Mouse (Mus musculus): ENCODE results near the gene Myh11. TPM values are rescaled to one million over a fixed set of nuclear protein-coding genes. Genes with fewer than 3 reads are reported as not detected.

The Myh11 gene
- total and polyA plus RNA-seq, 3 experiments: 0.01 TPM; not detected in 2

GRCm38 (mm10) chr16:14265203-14265920, 25.8 kb downstream of the Myh11 start:
- H3K36me3 ChIP-seq (ENCODE audit: control insufficient read depth in 1 of 2, insufficient read depth in 2 of 2, low read length in 2 of 2): no peaks in the 10 kb centered on the region; a peak in 1 of 4 replicates
- H3K79me2 ChIP-seq (ENCODE audit: control insufficient read depth, insufficient read depth, low read length, poor library complexity): no peaks in the 10 kb centered on the region
- H3K9ac ChIP-seq (ENCODE audit: control insufficient read depth, low read depth, low read length, poor library complexity, severe bottlenecking): no peak overlapping the region
- H3K4me1 ChIP-seq (ENCODE audit: control insufficient read depth in 1 of 2, insufficient read depth in 2 of 2, low read length in 2 of 2): peaks cover 0 to 9% of the 10 kb centered on the region in 2 experiments; a peak in 1 of 4 replicates
- peak; percentile 39 for DNase-seq (ENCODE audit: low read depth, low spot score)
- H3K9me3 ChIP-seq (replicated peaks; ENCODE audit: insufficient read depth, low read length): no peaks in the 10 kb centered on the region
- no peak for TF ChIP-seq NELFE (IDR thresholded peaks at IDR 0.05; ENCODE audit: low read depth, low read length)
- TF ChIP-seq TBP (IDR thresholded peaks at IDR 0.05; ENCODE audit: low read depth, low read length): no peak
- TF ChIP-seq GATA1 (IDR thresholded peaks at IDR 0.05; ENCODE audit: low read depth, low read length): 0 out of 2 replicates have a peak, but pooled peaks have one; percentile 17
- H3K4me3 ChIP-seq (ENCODE audit: control insufficient read depth in 1 of 2, insufficient read depth in 1 of 2, low read depth in 2 of 2, low read length in 2 of 2): no peak overlapping the region
- peaks cover 0 to 5% of the 10 kb centered on the region in 2 experiments; a peak in 3 of 4 replicates for H3K27me3 ChIP-seq (ENCODE audit: control insufficient read depth in 1 of 2, insufficient read depth in 2 of 2, low read length in 2 of 2)
- H3K27ac ChIP-seq (ENCODE audit: control insufficient read depth, low read depth, low read length): no peak overlapping the region

GRCm38 (mm10) chr16:14264504-14264903, 26.7 kb downstream of the Myh11 start:
- Histone ChIP-seq H3K4me3 (ENCODE audit: control insufficient read depth in 1 of 2, insufficient read depth in 1 of 2, low read depth in 2 of 2, low read length in 2 of 2) (no peak overlapping the region), H3K27ac (ENCODE audit: control insufficient read depth, low read depth, low read length) (no peak overlapping the region)

GRCm38 (mm10) chr16:14263241-14263640, 27.9 kb downstream of the Myh11 start:
- no peaks in the 10 kb centered on the region for H3K9me3 ChIP-seq (replicated peaks; ENCODE audit: insufficient read depth, low read length)
- DNase-seq (ENCODE audit: low read depth, low spot score): no peak
- no peak overlapping the region for H3K27ac ChIP-seq (ENCODE audit: control insufficient read depth, low read depth, low read length)
- no peaks in the 10 kb centered on the region for H3K79me2 ChIP-seq (ENCODE audit: control insufficient read depth, insufficient read depth, low read length, poor library complexity)
- H3K36me3 ChIP-seq (ENCODE audit: control insufficient read depth in 1 of 2, insufficient read depth in 2 of 2, low read length in 2 of 2): no peaks in the 10 kb centered on the region; a peak in 1 of 4 replicates
- no peak for TF ChIP-seq RCOR1 (IDR thresholded peaks at IDR 0.05; ENCODE audit: low read depth, low read length)
- no peak for TF ChIP-seq MXI1 (IDR thresholded peaks at IDR 0.05; ENCODE audit: low read depth, low read length)
- no peak overlapping the region for H3K9ac ChIP-seq (ENCODE audit: control insufficient read depth, low read depth, low read length, poor library complexity, severe bottlenecking)
- peaks cover 0 to 9% of the 10 kb centered on the region in 2 experiments; a peak in 1 of 4 replicates for H3K4me1 ChIP-seq (ENCODE audit: control insufficient read depth in 1 of 2, insufficient read depth in 2 of 2, low read length in 2 of 2)
- no peak overlapping the region for H3K4me3 ChIP-seq (ENCODE audit: control insufficient read depth in 1 of 2, insufficient read depth in 1 of 2, low read depth in 2 of 2, low read length in 2 of 2)
- peaks cover 0 to 2% of the 10 kb centered on the region in 2 experiments; a peak in 1 of 4 replicates for H3K27me3 ChIP-seq (ENCODE audit: control insufficient read depth in 1 of 2, insufficient read depth in 2 of 2, low read length in 2 of 2)

More at GRCm38 (mm10) chr16:14264504-14264903, 26.7 kb downstream of the Myh11 start:
- Histone ChIP-seq H3K9me3 (replicated peaks; ENCODE audit: insufficient read depth, low read length) (no peaks in the 10 kb centered on the region), H3K27me3 (ENCODE audit: control insufficient read depth in 1 of 2, insufficient read depth in 2 of 2, low read length in 2 of 2) (peaks cover 0 to 5% of the 10 kb centered on the region in 2 experiments; a peak in 3 of 4 replicates), H3K9ac (ENCODE audit: control insufficient read depth, low read depth, low read length, poor library complexity, severe bottlenecking) (no peak overlapping the region), H3K4me1 (ENCODE audit: control insufficient read depth in 1 of 2, insufficient read depth in 2 of 2, low read length in 2 of 2) (peaks cover 0 to 9% of the 10 kb centered on the region in 2 experiments; a peak in 1 of 4 replicates), H3K36me3 (ENCODE audit: control insufficient read depth in 1 of 2, insufficient read depth in 2 of 2, low read length in 2 of 2) (no peaks in the 10 kb centered on the region; a peak in 1 of 4 replicates), H3K79me2 (ENCODE audit: control insufficient read depth, insufficient read depth, low read length, poor library complexity) (no peaks in the 10 kb centered on the region)
- DNase-seq (ENCODE audit: low read depth, low spot score): no peak
- TF ChIP-seq TAL1 (IDR thresholded peaks at IDR 0.05; ENCODE audit: low read length) (no peak), RAD21 (IDR thresholded peaks at IDR 0.05; ENCODE audit: low read depth, low read length) (no peak), CHD2 (IDR thresholded peaks at IDR 0.05; ENCODE audit: low read length) (no peak), CTCF (IDR thresholded peaks at IDR 0.05 in 2 of 3, conservative IDR thresholded peaks at IDR 0.05 in 1 of 3; ENCODE audit: control insufficient read depth in 1 of 3, insufficient read depth in 1 of 3, low read depth in 2 of 3, low read length in 3 of 3, poor library complexity in 1 of 3, severe bottlenecking in 1 of 3) (no peak), ELF1 (IDR thresholded peaks at IDR 0.05; ENCODE audit: low read depth, low read length) (no peak), MYC (IDR thresholded peaks at IDR 0.05; ENCODE audit: low read depth, low read length) (no peak), ZC3H11A (IDR thresholded peaks at IDR 0.05; ENCODE audit: low read depth, low read length) (no peak), E2F4 (IDR thresholded peaks at IDR 0.05; ENCODE audit: borderline replicate concordance, low read depth, low read length) (no peak), GABPA (IDR thresholded peaks at IDR 0.05; ENCODE audit: low read depth, low read length) (no peak), POLR2AphosphoS2 (IDR thresholded peaks at IDR 0.05; ENCODE audit: low read length) (no peak), MEF2A (IDR thresholded peaks at IDR 0.05; ENCODE audit: extremely low read depth, insufficient replicate concordance, low read depth, low read length, poor library complexity, severe bottlenecking) (no peak), POLR2A (IDR thresholded peaks at IDR 0.05; ENCODE audit: control insufficient read depth in 1 of 2, insufficient read depth in 1 of 2, low read depth in 1 of 2, low read length in 2 of 2, poor library complexity in 1 of 2) (no peak), SIN3A (IDR thresholded peaks at IDR 0.05; ENCODE audit: low read length) (no peak)
